Mouse (Mus musculus): ENCODE results near the gene Zfp646. TPM values are rescaled to one million over a fixed set of nuclear protein-coding genes. Genes with fewer than 3 reads are reported as not detected.
A peak's percentile ranks its signal among the peaks of the same experiment; 100 is the strongest.
"Not testable (repeated sequence)": the region's sequence is repeated elsewhere in the genome, so short reads cannot be mapped to it uniquely, and the experiment has no call there.

Zfp646 gene
- polyA plus RNA-seq, 1 experiment from 2014 or later: 12.9 TPM

DNA sequence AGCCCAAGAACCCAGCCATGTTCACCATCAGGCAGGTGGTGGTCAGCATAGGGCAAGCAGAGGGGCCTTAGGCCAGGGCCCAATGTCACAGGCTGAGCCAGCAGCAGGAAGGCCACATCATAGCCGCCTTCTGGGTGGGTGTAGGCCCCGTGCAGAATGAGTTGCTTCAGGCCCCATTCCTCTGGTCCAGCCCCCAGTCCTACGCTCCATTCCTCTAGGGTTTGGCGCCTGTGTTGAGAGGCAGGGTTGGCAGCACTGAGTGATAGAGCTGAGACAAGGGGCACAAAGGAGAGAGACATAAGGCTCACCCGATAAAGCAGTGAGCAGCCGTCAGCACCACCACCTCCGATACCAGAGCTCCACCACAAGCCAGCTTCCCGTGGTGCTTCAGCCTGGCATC, 11.2 kb downstream of the Zfp646 start:
- 85% methylated on average over 8 of the region's 8 CpGs for WGBS
- no peak overlapping the region for H3K4me2 ChIP-seq
- no peak for ATAC-seq
- no peak overlapping the region for H3K27ac ChIP-seq
- no peaks in the 10 kb centered on the region for H3K9me3 ChIP-seq (replicated peaks)
- no peak overlapping the region for H3K4me3 ChIP-seq
- no peak overlapping the region for H3K9ac ChIP-seq
- no peaks in the 10 kb centered on the region for H3K27me3 ChIP-seq
- H3K4me1 ChIP-seq: peaks cover 30% of the 10 kb centered on the region
- peaks cover 95% of the 10 kb centered on the region for H3K36me3 ChIP-seq (ENCODE audit: poor library complexity, severe bottlenecking)

DNA sequence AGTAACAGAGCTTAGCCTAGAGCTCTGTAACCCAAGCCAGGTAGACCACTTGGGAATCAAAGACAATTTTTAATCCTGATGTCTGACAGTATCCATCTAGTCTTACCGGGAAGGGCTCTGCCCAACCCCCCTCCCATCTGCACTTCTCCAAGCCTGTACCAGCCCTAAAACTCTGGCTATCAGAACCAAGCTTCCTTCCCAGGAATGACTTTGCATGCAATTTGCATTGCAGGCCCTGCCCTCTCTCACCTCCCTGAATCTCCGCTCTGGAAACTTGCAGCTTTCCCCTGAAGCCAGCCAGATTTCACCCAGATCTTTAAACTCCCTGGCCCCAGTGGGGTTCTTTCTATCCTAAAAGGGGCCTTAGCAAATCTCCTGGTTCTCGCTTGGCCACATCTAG, 11.8 kb downstream of the Zfp646 start:
- H3K27me3 ChIP-seq: no peaks in the 10 kb centered on the region
- no peak overlapping the region for H3K9ac ChIP-seq
- no peak overlapping the region for H3K27ac ChIP-seq
- H3K4me3 ChIP-seq: no peak overlapping the region
- 86% methylated on average over 3 of the region's 3 CpGs for WGBS
- H3K4me2 ChIP-seq: no peak overlapping the region
- H3K4me1 ChIP-seq: peaks cover 28% of the 10 kb centered on the region
- H3K36me3 ChIP-seq (ENCODE audit: poor library complexity, severe bottlenecking): peaks cover 94% of the 10 kb centered on the region
- ATAC-seq: no peak
- no peaks in the 10 kb centered on the region for H3K9me3 ChIP-seq (replicated peaks)

DNA sequence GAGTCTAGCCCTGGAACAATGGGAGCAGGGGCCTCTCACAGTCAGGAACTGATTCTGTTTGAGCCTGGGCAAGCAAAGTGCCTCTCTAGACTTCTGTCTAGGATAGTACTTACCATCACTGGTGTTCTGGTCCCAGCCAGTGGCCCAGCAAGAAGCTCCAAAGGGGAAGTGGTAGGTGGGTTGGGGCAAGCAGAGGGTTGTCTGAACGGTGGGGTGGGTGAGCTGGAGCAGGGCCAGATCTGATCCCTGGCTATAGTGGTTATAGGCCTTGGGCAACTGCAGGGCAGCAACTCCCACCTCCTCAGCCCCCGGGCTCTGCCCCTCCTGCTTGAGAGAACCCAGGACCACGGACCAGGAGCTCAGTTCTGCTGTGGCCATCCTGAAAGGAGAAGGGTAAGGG, 12.8 kb downstream of the Zfp646 start:
- H3K9me3 ChIP-seq (replicated peaks): no peaks in the 10 kb centered on the region
- 80% methylated on average over 3 of the region's 3 CpGs for WGBS
- H3K9ac ChIP-seq: no peak overlapping the region
- no peak overlapping the region for H3K4me2 ChIP-seq
- H3K36me3 ChIP-seq (ENCODE audit: poor library complexity, severe bottlenecking): peaks cover 94% of the 10 kb centered on the region
- H3K27me3 ChIP-seq: no peaks in the 10 kb centered on the region
- ATAC-seq: no peak
- H3K27ac ChIP-seq: no peak overlapping the region
- H3K4me3 ChIP-seq: no peak overlapping the region
- H3K4me1 ChIP-seq: peaks cover 18% of the 10 kb centered on the region

DNA sequence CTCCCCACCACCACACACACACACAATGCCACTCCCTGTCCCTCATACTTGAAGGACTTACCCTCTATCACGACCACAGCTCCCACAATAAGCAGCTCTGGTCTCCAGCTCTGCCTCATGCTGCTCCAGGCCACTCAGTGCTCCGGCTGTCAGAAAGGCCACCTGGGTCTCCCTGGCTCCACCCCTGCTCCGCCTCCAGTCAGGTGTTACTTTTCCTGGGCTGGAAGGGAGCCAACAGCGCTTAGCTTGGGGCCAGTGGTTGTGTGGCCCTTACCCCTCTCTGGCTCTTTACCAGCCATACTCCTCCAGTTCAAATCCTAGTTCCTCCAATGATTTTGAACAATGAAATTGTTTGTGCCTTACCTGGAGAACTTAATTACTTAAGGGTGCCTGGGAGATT, 14.8 kb downstream of the Zfp646 start, which contains the start of gene Prss53:
TSS of gene Prss53 (minus strand) at position 173 of the 400 bp plus-strand sequence.
- Histone ChIP-seq H3K4me2 (no peak within 1 kb of the TSS), H3K4me3 (no peak within 1 kb of the TSS), H3K27ac (no peak within 1 kb of the TSS), H3K9ac (no peak within 1 kb of the TSS), H3K27me3 (no peaks in the 10 kb centered on the region), H3K36me3 (ENCODE audit: poor library complexity, severe bottlenecking) (peaks cover 74% of the 10 kb centered on the region), H3K9me3 (replicated peaks) (no peaks in the 10 kb centered on the region), H3K4me1 (peaks cover 10% of the 10 kb centered on the region)
- no peak for ATAC-seq
- 36% methylated on average over 4 of the region's 4 CpGs for WGBS

DNA sequence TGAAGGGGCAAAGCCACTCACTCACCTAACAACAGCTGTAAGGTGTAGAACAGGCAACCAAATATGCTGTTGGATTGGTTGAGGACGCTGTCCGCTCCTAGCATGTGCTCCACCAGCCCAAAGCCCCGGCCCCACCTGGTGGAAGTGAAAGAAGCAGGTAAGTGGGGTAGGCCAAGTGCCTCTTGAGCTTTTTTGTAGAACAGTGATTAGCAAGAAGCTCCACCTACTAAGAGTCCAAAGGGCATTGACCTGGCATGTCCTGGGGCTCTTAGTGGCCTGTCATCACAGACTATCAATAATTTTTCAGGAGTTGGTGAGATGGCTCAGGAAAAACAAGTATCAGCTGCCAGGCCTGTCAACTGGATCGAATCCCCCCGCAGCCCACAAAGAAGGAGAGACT, 18.5 kb downstream of the Zfp646 start:
- no peak for ATAC-seq
- Histone ChIP-seq H3K9ac (peak overlapping the region; percentile 66), H3K9me3 (replicated peaks) (no peaks in the 10 kb centered on the region), H3K36me3 (ENCODE audit: poor library complexity, severe bottlenecking) (peaks cover 38% of the 10 kb centered on the region), H3K4me1 (peaks cover 10% of the 10 kb centered on the region), H3K4me3 (peak overlapping the region; percentile 54), H3K27me3 (no peaks in the 10 kb centered on the region), H3K4me2 (peak overlapping the region; percentile 78), H3K27ac (no peak overlapping the region)
- 83% methylated on average over 5 of the region's 5 CpGs for WGBS

DNA sequence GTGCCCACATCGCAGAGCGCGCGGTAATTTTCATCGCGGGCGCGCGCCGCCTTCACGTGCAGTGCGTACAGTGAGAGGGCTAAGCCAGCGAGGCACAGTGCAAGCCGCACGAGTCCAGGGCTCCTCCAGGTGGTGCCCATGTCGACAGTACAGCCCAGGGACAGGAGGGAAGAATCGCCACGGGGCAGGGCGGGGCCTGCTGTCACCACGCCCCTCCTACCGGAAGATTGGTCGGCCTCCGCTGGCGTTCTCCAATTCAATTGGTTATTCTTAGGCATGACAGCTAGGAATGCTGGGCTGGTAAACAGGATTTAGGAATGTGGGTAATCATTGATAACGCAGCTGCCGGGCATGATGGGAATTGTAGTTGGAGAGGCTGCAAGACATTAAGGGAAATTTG, 19.4 kb downstream of the Zfp646 start, which contains the start of the genes Gm21974 and Vkorc1:
TSS of gene Gm21974 (minus strand) at position 13 of the 400 bp plus-strand sequence.
TSS of gene Vkorc1 (minus strand) at position 176 of the 400 bp plus-strand sequence.
- WGBS: under 1% methylated on average over 26 of the region's 26 CpGs
- Histone ChIP-seq H3K27me3 (no peaks in the 10 kb centered on the region), H3K4me1 (peaks cover 10% of the 10 kb centered on the region), H3K4me2 (peak within 1 kb of the TSS; percentile 78), H3K9ac (peak within 1 kb of the TSS; percentile 66), H3K36me3 (ENCODE audit: poor library complexity, severe bottlenecking) (peaks cover 28% of the 10 kb centered on the region), H3K4me3 (peak within 1 kb of the TSS; percentile 54), H3K9me3 (replicated peaks) (no peaks in the 10 kb centered on the region), H3K27ac (peak within 1 kb of the TSS; percentile 66)
- ATAC-seq: peak; percentile 98

DNA sequence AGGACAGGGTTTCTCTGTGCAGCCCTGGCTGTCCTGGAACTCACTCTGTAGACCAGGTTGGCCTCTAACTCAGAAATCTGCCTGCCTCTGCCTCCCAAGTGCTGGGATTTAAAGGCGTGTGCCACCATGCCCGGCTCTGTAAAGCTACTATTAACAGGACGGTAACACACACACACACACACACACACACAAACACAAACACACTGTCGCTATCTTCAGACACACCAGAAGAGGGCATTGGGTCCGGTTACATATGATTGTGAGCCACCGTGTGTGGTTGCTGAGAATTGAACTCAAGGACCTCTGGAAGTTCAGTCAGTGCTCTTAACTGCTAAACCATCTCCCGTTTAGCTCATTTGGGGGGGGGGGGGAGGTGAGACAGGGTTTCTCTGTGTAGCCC, 19.9 kb downstream of the Zfp646 start:
- H3K27ac ChIP-seq; H3K27me3 ChIP-seq; ATAC-seq; H3K9me3 ChIP-seq (replicated peaks); H3K9ac ChIP-seq: not testable (repeated sequence)
- H3K36me3 ChIP-seq (ENCODE audit: poor library complexity, severe bottlenecking): peaks cover 23% of the 10 kb centered on the region
- 69% methylated on average over 7 of the region's 7 CpGs for WGBS
- H3K4me2 ChIP-seq: peak overlapping the region; percentile 78
- H3K4me1 ChIP-seq: peaks cover 10% of the 10 kb centered on the region
- H3K4me3 ChIP-seq: peak overlapping the region; percentile 54; the same call in 1 of the 2 replicates

DNA sequence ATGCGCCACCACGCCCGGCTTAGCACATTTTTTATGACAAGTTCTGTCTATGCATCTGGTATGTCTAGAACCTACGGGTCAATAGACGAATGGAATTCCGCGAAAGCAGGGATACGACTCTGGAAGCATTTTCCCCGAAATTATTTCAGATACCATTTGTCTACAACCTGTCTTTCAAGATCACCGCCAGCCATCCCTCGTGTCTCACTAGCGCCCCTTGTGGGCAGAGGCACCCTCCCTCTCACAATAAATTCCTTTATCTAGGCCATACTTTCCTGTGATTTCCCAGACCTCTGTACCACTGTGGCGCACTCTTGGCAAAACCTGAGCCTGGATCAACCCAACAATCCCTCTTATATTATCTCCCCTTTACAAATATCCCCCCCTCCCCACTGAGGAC, 20.4 kb downstream of the Zfp646 start:
- Histone ChIP-seq H3K4me3 (no peak overlapping the region), H3K9ac (no peak overlapping the region), H3K4me2 (no peak overlapping the region), H3K36me3 (ENCODE audit: poor library complexity, severe bottlenecking) (peaks cover 18% of the 10 kb centered on the region), H3K9me3 (replicated peaks) (no peaks in the 10 kb centered on the region), H3K4me1 (peaks cover 10% of the 10 kb centered on the region), H3K27me3 (no peaks in the 10 kb centered on the region), H3K27ac (no peak overlapping the region)
- no peak for ATAC-seq
- 62% methylated on average over 13 of the region's 13 CpGs for WGBS

DNA sequence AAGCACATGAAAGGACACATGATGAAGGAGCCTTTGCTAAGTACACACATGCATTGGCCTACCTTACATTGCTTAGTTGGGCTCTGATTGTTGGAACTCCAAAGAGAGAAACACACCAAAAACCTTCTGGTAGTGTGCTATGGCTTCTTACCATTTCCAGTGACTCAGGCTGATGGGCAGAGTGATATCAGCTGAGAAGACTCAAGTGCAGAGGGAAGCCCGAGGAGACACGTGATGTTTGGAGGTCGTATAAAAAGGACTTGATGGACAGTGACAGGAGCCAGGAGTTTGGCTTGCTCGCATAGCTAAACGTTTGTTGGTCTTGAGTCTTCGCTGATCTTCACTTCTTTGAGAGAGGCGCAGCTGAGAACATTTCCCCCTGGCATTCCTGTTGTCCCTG, 21.5 kb downstream of the Zfp646 start:
- Histone ChIP-seq H3K9ac (no peak overlapping the region), H3K36me3 (ENCODE audit: poor library complexity, severe bottlenecking) (peaks cover 13% of the 10 kb centered on the region), H3K4me3 (no peak overlapping the region), H3K27me3 (no peaks in the 10 kb centered on the region), H3K4me1 (peaks cover 10% of the 10 kb centered on the region), H3K9me3 (replicated peaks) (no peaks in the 10 kb centered on the region), H3K27ac (no peak overlapping the region), H3K4me2 (no peak overlapping the region)
- WGBS: 89% methylated on average over 7 of the region's 7 CpGs
- ATAC-seq: no peak

DNA sequence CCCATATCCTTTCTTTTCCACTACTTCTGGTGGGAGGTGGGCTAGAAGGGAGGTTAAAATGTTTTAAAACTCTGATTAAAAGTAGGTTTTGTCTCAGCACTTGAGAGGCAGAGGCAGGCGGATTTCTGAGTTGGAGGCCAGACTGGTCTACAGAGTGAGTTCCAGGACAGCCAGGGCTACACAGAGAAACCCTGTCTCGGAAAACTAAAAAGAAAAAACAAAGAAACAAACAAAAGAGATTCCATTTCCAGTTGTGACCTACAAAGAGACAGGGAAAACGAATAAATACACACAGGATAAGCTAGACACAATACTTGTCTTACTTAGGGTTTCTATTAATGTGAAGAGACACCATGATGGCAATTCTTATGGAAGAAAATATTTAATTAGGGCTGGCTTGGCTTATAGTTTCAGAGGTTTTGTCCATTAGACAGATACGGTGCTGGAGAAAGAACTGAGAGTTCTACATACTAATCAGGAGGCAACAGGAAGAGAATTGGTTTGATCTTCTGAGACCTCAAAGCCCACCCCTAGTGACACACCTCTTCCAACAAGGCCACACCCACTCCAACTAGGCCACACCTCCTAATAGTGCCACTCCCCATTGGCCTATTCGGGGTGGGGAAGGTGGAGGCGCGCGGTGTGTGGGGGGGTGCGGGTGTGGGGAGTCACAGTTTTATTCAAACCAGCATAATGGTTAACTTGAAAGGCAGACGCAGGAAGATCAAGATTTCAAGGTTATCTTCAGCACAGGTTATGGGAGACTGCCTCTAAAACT, 22.3 kb downstream of the Zfp646 start:
- no peak overlapping the region for H3K9ac ChIP-seq
- 38% methylated on average over 10 of the region's 10 CpGs for WGBS
- ATAC-seq: no peak
- H3K36me3 ChIP-seq (ENCODE audit: poor library complexity, severe bottlenecking): 0 out of 2 replicates have a peak, but pooled peaks cover 5% of the 10 kb centered on the region
- H3K4me2 ChIP-seq: no peak overlapping the region
- peaks cover 10% of the 10 kb centered on the region for H3K4me1 ChIP-seq
- H3K27ac ChIP-seq: no peak overlapping the region
- H3K4me3 ChIP-seq: no peak overlapping the region
- no peaks in the 10 kb centered on the region for H3K9me3 ChIP-seq (replicated peaks)
- no peaks in the 10 kb centered on the region for H3K27me3 ChIP-seq

DNA sequence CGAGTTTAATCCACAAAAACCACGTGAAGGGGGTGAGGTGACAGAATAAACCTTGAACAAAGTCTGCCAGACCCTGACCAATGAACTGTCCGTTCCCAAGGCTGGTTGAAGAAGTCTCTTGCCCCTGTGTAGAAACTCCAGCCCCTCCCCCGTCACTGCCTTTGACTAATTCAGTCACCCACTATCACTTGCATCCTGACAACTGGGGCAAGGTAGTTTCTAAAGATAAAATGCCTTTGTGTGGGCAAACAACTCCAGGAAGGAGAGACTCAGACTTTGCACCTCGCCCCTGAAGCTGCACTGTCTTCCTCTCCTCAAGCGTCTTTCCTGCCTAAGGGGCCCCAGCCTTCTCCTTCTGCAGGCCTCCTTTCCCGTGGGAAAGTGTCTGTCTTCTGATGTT, 24.0 kb downstream of the Zfp646 start:
- Histone ChIP-seq H3K9ac (no peak overlapping the region), H3K36me3 (ENCODE audit: poor library complexity, severe bottlenecking) (no peaks in the 10 kb centered on the region; the same call in 1 of the 2 replicates), H3K4me2 (no peak overlapping the region), H3K27me3 (no peaks in the 10 kb centered on the region), H3K9me3 (replicated peaks) (no peaks in the 10 kb centered on the region), H3K4me3 (no peak overlapping the region), H3K4me1 (peaks cover 9% of the 10 kb centered on the region), H3K27ac (no peak overlapping the region)
- no peak for ATAC-seq
- 50% methylated on average over 7 of the region's 7 CpGs for WGBS

DNA sequence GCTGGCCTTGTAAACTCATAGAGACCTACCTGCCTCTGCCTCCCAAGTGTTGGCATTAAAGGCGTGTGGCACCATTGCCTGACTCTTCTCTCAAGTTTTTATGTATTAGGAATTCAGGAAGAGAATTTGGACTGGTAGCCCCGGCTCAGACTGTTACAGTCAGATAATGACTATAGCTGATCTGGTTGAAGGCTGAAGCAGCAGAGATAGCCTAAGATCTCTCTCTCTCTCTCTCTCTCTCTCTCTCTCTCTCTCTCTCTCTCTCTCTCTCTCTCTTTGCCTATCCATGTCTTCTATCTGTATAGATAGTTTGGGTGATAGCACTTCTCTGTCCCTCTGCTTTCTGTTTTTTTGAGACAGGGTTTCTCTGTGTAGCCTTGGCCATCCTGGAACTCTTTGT, 25.8 kb downstream of the Zfp646 start:
- Histone ChIP-seq H3K27ac (no peak overlapping the region), H3K4me3 (no peak overlapping the region), H3K36me3 (ENCODE audit: poor library complexity, severe bottlenecking) (peaks cover 17% of the 10 kb centered on the region), H3K9ac (no peak overlapping the region), H3K27me3 (no peaks in the 10 kb centered on the region), H3K9me3 (replicated peaks) (no peaks in the 10 kb centered on the region), H3K4me2 (no peak overlapping the region), H3K4me1 (peaks cover 19% of the 10 kb centered on the region)
- no peak for ATAC-seq
- WGBS: 89% methylated on average over 2 of the region's 2 CpGs
